Mouse (Mus musculus): ENCODE results near the gene Cdk19. TPM values are rescaled to one million over a fixed set of nuclear protein-coding genes. Genes with fewer than 3 reads are reported as not detected.
A peak's percentile ranks its signal among the peaks of the same experiment; 100 is the strongest.

Gene Cdk19
- polyA plus RNA-seq, 1 experiment from 2014 or later: 9.6 TPM

DNA sequence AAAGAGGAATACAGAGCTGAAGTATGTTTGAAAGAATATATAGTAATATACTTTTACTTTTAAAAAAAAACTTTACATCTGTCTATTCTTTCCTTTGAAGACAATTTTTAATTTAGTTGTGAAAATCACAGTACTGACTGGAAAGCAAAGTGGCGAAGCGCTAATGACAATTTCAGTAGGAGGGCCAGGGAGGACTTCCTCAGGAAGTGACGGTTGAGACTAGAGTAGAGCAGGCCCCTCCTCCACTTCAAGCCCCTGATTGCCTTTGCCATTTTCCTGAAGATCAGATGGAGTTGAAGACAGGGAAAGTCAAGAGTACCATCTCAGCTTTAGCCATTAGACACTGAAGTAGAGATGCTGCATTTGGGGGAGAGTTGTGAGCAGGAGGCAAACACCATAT lies 92.6 kb downstream of the Cdk19 start:
- Histone ChIP-seq H3K9me3 (ENCODE audit: control insufficient read depth, low read length) (no peaks in the 10 kb centered on the region), H3K4me2 (ENCODE audit: low read depth, low read length) (no peak overlapping the region), H3K27me3 (replicated peaks; ENCODE audit: control insufficient read depth, insufficient read depth, low read length) (no peaks in the 10 kb centered on the region), H3K36me3 (ENCODE audit: control insufficient read depth, insufficient read depth, low read length) (no peaks in the 10 kb centered on the region), H3K27ac (replicated peaks; ENCODE audit: low read depth, low read length) (no peak overlapping the region), H3K4me1 (ENCODE audit: control insufficient read depth, insufficient read depth, low read length) (no peaks in the 10 kb centered on the region), H3K9ac (ENCODE audit: low read depth, low read length) (no peak overlapping the region), H3K4me3 (ENCODE audit: low read depth, low read length) (no peak overlapping the region)
- DNase-seq (ENCODE audit: low spot score) (no peak), ATAC-seq (ENCODE audit: low read depth) (no peak)
- 86% methylated on average over 3 of the region's 3 CpGs for WGBS

DNA sequence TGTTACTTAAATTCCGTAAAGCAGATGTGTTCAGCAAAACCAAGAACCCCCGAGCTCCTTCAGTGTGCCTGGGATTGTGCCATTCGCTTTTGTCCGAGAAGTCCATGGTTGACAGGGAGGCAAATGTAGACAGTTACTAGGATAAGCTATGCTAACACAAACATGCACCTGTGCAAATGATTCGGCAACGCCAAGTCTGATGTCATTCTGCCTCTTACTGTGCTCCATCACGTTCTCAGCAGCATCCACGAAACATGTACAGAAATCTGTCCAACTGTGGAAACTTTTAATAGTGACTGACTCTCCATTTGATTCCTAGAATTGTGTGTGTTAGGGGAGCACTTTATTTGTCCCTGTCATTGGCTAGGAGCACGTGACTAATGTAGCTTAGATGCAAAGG lies 93.0 kb downstream of the Cdk19 start:
- Histone ChIP-seq H3K27ac (replicated peaks; ENCODE audit: low read depth, low read length) (no peak overlapping the region), H3K4me3 (ENCODE audit: low read depth, low read length) (no peak overlapping the region), H3K4me2 (ENCODE audit: low read depth, low read length) (no peak overlapping the region), H3K27me3 (replicated peaks; ENCODE audit: control insufficient read depth, insufficient read depth, low read length) (no peaks in the 10 kb centered on the region), H3K36me3 (ENCODE audit: control insufficient read depth, insufficient read depth, low read length) (no peaks in the 10 kb centered on the region), H3K9ac (ENCODE audit: low read depth, low read length) (no peak overlapping the region), H3K4me1 (ENCODE audit: control insufficient read depth, insufficient read depth, low read length) (no peaks in the 10 kb centered on the region), H3K9me3 (ENCODE audit: control insufficient read depth, low read length) (no peaks in the 10 kb centered on the region)
- no peak for DNase-seq (ENCODE audit: low spot score)
- WGBS: 92% methylated on average over 9 of the region's 9 CpGs
- ATAC-seq (ENCODE audit: low read depth): no peak

DNA sequence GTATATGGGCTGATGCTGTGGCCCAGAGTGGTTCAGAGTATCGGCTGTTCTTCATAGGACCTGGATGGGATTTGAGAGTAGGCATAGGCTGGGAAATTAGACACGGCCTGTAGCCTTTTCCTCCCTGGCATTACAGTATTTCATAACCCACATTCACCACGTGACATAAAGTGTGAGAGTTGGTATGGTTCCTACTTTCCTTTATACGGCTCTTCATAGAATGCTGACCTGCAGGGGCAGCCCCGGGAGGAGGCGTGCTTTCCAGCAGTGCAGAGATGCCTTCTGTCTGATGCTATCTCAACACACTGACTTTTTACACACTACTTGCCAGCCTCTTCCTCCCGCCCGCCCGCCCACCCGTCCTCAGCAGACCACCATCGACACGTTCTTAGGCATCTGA lies 96.0 kb downstream of the Cdk19 start:
- 0 out of 2 replicates have a peak, but pooled peaks cover 3% of the 10 kb centered on the region for H3K36me3 ChIP-seq (ENCODE audit: control insufficient read depth, insufficient read depth, low read length)
- H3K9me3 ChIP-seq (ENCODE audit: control insufficient read depth, low read length): no peaks in the 10 kb centered on the region
- H3K4me1 ChIP-seq (ENCODE audit: control insufficient read depth, insufficient read depth, low read length): no peaks in the 10 kb centered on the region
- H3K4me2 ChIP-seq (ENCODE audit: low read depth, low read length): no peak overlapping the region
- H3K9ac ChIP-seq (ENCODE audit: low read depth, low read length): no peak overlapping the region
- no peak overlapping the region for H3K4me3 ChIP-seq (ENCODE audit: low read depth, low read length)
- no peaks in the 10 kb centered on the region for H3K27me3 ChIP-seq (replicated peaks; ENCODE audit: control insufficient read depth, insufficient read depth, low read length)
- ATAC-seq (ENCODE audit: low read depth) (no peak), DNase-seq (ENCODE audit: low spot score) (no peak)
- H3K27ac ChIP-seq (replicated peaks; ENCODE audit: low read depth, low read length): no peak overlapping the region
- 85% methylated on average over 12 of the region's 12 CpGs for WGBS

DNA sequence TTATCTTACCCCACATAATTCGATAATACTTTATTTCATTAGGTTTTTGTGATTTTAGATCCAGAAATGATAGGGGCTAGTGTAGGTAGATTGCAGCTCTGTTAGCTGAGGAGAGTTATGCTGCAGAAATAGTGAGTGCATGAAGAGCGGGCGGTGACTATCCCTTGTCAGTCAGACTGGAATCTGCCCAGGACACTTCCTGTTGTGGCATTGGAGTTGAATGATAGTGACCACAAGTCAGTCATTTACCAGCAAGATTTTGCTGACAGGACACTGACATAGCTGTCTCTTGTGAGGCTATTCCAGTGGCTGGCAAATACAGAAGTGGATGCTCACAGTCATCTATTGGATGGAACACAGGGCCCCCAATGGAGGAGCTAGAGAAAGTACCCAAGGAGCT lies 97.8 kb downstream of the Cdk19 start:
- no peak for ATAC-seq (ENCODE audit: low read depth)
- H3K4me3 ChIP-seq (ENCODE audit: low read depth, low read length): no peak overlapping the region
- no peak for DNase-seq (ENCODE audit: low spot score)
- H3K9ac ChIP-seq (ENCODE audit: low read depth, low read length): no peak overlapping the region
- no peak overlapping the region for H3K4me2 ChIP-seq (ENCODE audit: low read depth, low read length)
- no peaks in the 10 kb centered on the region for H3K9me3 ChIP-seq (ENCODE audit: control insufficient read depth, low read length)
- 96% methylated on average over 3 of the region's 3 CpGs for WGBS
- no peaks in the 10 kb centered on the region for H3K27me3 ChIP-seq (replicated peaks; ENCODE audit: control insufficient read depth, insufficient read depth, low read length)
- H3K36me3 ChIP-seq (ENCODE audit: control insufficient read depth, insufficient read depth, low read length): 0 out of 2 replicates have a peak, but pooled peaks cover 3% of the 10 kb centered on the region
- no peak overlapping the region for H3K27ac ChIP-seq (replicated peaks; ENCODE audit: low read depth, low read length)
- H3K4me1 ChIP-seq (ENCODE audit: control insufficient read depth, insufficient read depth, low read length): no peaks in the 10 kb centered on the region

DNA sequence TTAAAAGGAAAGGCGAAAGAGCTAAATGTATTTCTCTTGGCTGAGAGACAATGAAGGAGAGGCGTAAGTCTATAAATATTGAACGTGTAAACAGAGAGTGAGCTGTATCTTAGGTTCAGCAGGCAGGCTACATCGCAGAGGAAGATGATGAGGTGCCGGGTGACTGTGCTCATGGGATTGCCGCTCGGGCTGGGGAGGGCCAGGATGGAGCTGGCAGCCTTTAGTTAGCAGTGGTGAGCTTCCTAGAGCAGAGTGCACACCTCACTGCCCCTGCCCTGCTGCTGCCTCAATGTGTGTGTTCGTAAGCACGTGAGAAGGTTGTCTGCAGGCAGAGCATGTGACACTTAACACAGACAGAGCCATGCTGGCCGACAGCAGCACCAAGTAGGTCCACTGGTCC lies 101.4 kb downstream of the Cdk19 start:
- Histone ChIP-seq H3K27me3 (replicated peaks; ENCODE audit: control insufficient read depth, insufficient read depth, low read length) (no peaks in the 10 kb centered on the region), H3K9ac (ENCODE audit: low read depth, low read length) (no peak overlapping the region), H3K27ac (replicated peaks; ENCODE audit: low read depth, low read length) (no peak overlapping the region), H3K4me2 (ENCODE audit: low read depth, low read length) (no peak overlapping the region), H3K9me3 (ENCODE audit: control insufficient read depth, low read length) (no peaks in the 10 kb centered on the region), H3K36me3 (ENCODE audit: control insufficient read depth, insufficient read depth, low read length) (0 out of 2 replicates have a peak, but pooled peaks cover 3% of the 10 kb centered on the region), H3K4me1 (ENCODE audit: control insufficient read depth, insufficient read depth, low read length) (no peaks in the 10 kb centered on the region), H3K4me3 (ENCODE audit: low read depth, low read length) (no peak overlapping the region)
- DNase-seq (ENCODE audit: low spot score): no peak
- 76% methylated on average over 10 of the region's 10 CpGs for WGBS
- ATAC-seq (ENCODE audit: low read depth): no peak

DNA sequence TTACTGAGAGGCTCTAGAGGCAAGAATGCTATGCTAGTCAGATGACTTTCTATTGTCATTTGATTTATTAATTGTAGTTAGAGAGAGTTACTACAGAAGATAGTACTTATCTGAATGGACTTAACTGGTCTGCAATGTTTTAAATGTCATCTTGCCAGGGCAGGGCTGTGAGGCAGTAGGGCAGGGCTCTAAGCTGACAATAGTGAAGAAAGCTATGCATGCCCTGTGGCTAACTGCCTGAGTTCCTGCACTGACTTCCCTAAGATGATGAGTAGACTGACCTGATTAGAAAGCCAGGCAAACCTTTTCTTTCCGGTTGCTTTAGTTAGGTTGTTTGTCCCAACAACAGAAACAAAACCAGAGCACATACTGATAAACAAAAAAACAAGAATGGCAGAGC lies 102.7 kb downstream of the Cdk19 start:
- no peak overlapping the region for H3K9ac ChIP-seq (ENCODE audit: low read depth, low read length)
- H3K27ac ChIP-seq (replicated peaks; ENCODE audit: low read depth, low read length): no peak overlapping the region
- H3K27me3 ChIP-seq (replicated peaks; ENCODE audit: control insufficient read depth, insufficient read depth, low read length): no peaks in the 10 kb centered on the region
- 83% methylated on average over 1 of the region's 1 CpGs for WGBS
- 0 out of 2 replicates have a peak, but pooled peaks cover 3% of the 10 kb centered on the region for H3K36me3 ChIP-seq (ENCODE audit: control insufficient read depth, insufficient read depth, low read length)
- H3K9me3 ChIP-seq (ENCODE audit: control insufficient read depth, low read length): no peaks in the 10 kb centered on the region
- ATAC-seq (ENCODE audit: low read depth) (no peak), DNase-seq (ENCODE audit: low spot score) (no peak)
- no peak overlapping the region for H3K4me2 ChIP-seq (ENCODE audit: low read depth, low read length)
- no peak overlapping the region for H3K4me3 ChIP-seq (ENCODE audit: low read depth, low read length)
- no peaks in the 10 kb centered on the region for H3K4me1 ChIP-seq (ENCODE audit: control insufficient read depth, insufficient read depth, low read length)

DNA sequence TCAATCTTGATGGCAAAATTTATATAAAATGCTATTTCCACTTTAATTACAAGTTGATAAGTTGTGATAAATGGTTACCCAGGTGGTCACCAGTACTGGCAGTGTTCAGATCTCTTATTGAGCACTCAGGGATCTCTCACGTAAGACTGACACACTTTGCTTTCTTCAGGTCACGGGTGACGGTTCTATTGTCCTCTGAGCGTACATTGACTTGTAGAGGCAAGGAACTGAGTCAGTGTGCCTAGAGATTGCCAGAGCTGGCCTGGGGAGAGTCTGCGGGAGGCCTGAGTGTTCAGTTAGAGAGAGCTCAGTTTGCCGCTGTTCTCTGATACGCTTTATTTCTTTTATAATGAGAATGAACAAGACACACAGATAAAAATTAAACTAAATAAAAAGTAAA lies 104.0 kb downstream of the Cdk19 start:
- no peak overlapping the region for H3K4me2 ChIP-seq (ENCODE audit: low read depth, low read length)
- H3K4me1 ChIP-seq (ENCODE audit: control insufficient read depth, insufficient read depth, low read length): no peaks in the 10 kb centered on the region
- H3K9ac ChIP-seq (ENCODE audit: low read depth, low read length): no peak overlapping the region
- no peak for DNase-seq (ENCODE audit: low spot score)
- 58% methylated on average over 7 of the region's 7 CpGs for WGBS
- H3K36me3 ChIP-seq (ENCODE audit: control insufficient read depth, insufficient read depth, low read length): 0 out of 2 replicates have a peak, but pooled peaks cover 3% of the 10 kb centered on the region
- ATAC-seq (ENCODE audit: low read depth): no peak
- H3K27me3 ChIP-seq (replicated peaks; ENCODE audit: control insufficient read depth, insufficient read depth, low read length): no peaks in the 10 kb centered on the region
- no peaks in the 10 kb centered on the region for H3K9me3 ChIP-seq (ENCODE audit: control insufficient read depth, low read length)
- H3K27ac ChIP-seq (replicated peaks; ENCODE audit: low read depth, low read length): no peak overlapping the region
- H3K4me3 ChIP-seq (ENCODE audit: low read depth, low read length): no peak overlapping the region

DNA sequence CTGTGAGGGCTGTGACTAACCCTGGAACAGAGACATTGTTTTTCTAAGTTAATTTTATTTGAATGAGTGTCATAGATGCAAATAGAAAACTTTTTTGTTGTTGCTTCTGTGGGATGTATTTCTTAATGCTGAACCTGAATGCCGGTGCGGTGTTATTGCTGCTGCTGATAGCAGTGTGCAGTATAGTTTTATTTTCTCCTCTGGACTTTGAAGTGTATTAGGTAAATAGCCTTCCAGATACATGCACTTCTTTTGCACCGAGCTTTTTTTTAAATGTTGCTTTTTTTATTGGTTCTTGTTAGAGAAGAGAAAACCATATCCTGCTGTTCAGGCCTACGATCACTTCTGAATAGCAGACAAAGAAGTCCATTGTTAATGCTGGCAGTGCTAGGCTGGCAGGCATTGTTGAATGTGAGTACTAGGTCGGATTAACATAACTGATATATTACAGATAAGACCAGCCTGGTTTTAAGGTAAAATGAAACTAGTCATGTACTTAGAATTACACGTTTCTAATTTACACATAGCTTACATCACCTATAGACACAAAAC lies 104.5 kb downstream of the Cdk19 start:
- H3K4me3 ChIP-seq (ENCODE audit: low read depth, low read length): no peak overlapping the region
- no peak overlapping the region for H3K27ac ChIP-seq (replicated peaks; ENCODE audit: low read depth, low read length)
- no peaks in the 10 kb centered on the region for H3K27me3 ChIP-seq (replicated peaks; ENCODE audit: control insufficient read depth, insufficient read depth, low read length)
- WGBS: 46% methylated on average over 6 of the region's 6 CpGs
- H3K4me2 ChIP-seq (ENCODE audit: low read depth, low read length): no peak overlapping the region
- H3K36me3 ChIP-seq (ENCODE audit: control insufficient read depth, insufficient read depth, low read length): no peaks in the 10 kb centered on the region
- H3K4me1 ChIP-seq (ENCODE audit: control insufficient read depth, insufficient read depth, low read length): no peaks in the 10 kb centered on the region
- no peak overlapping the region for H3K9ac ChIP-seq (ENCODE audit: low read depth, low read length)
- 0 out of 2 replicates have a peak, but pooled peaks have one; percentile 55 for ATAC-seq (ENCODE audit: low read depth)
- peak; percentile 37 for DNase-seq (ENCODE audit: low spot score)
- H3K9me3 ChIP-seq (ENCODE audit: control insufficient read depth, low read length): no peaks in the 10 kb centered on the region

DNA sequence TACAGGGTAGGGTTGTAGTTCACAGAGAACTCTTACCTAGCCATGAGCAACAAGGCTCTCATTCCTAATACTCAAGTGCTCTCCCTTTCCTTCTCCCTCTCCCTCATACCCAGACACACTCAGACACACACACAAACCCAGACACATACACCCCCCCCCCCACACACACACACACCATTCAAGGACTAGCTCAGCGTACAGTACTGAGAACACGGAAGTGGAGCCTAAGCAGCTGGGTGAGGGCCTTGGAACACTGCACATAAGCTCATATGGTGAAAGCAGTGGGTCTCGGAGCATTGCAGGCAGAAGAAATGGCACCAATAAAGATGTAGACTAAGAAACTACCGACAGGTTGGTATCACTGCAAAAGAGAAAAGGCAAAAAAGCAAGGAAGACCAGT lies 105.2 kb downstream of the Cdk19 start:
- Histone ChIP-seq H3K9ac (ENCODE audit: low read depth, low read length) (no peak overlapping the region), H3K4me1 (ENCODE audit: control insufficient read depth, insufficient read depth, low read length) (no peaks in the 10 kb centered on the region), H3K27ac (replicated peaks; ENCODE audit: low read depth, low read length) (no peak overlapping the region), H3K4me3 (ENCODE audit: low read depth, low read length) (no peak overlapping the region), H3K36me3 (ENCODE audit: control insufficient read depth, insufficient read depth, low read length) (no peaks in the 10 kb centered on the region), H3K27me3 (replicated peaks; ENCODE audit: control insufficient read depth, insufficient read depth, low read length) (no peaks in the 10 kb centered on the region), H3K9me3 (ENCODE audit: control insufficient read depth, low read length) (no peaks in the 10 kb centered on the region), H3K4me2 (ENCODE audit: low read depth, low read length) (no peak overlapping the region)
- ATAC-seq (ENCODE audit: low read depth) (no peak), DNase-seq (ENCODE audit: low spot score) (no peak)
- WGBS: 88% methylated on average over 4 of the region's 4 CpGs

Measured in embryonic facial prominence, embryonic 14.5 days (tissue).